Mouse (Mus musculus) layer of hippocampus, adult 2 months (tissue): ENCODE measurements around the gene Uroc1. TPM values are rescaled to one million over a fixed set of nuclear protein-coding genes. Genes with fewer than 3 reads are reported as not detected.

Experiments used
- DNase-seq, 2 experiments: peaks; one replicate each; pipeline ENCODE4 v3.0.0; 2022; ENCODE audit warnings: low spot score in 2 of 2
- H3K27ac ChIP-seq: fragments of 200-600 bp; 2 replicates; pipeline ENCODE4 v1.8.1; 2022
- H3K4me3 ChIP-seq: fragments of 200-600 bp; 2 replicates; pipeline ENCODE4 v1.8.1; 2022; ENCODE audit warnings: mild to moderate bottlenecking
- CTCF ChIP-seq: fragments of 200-600 bp; conservative IDR thresholded peaks from 2 replicates; pipeline ENCODE4 v1.8.1; 2022; ENCODE audit warnings: antibody characterized with exemption, mild to moderate bottlenecking, moderate library complexity
- long read RNA-seq, 2 experiments: library from polyadenylated mRNA; stranded (forward); transcript quantifications; one replicate each; pipeline ENCODE4 v2.0.0; 2021; ENCODE audit warnings: borderline mapping rate in 2 of 2
- total RNA-seq, 2 experiments: library from RNA; stranded (reverse); gene quantifications; 2 replicates each; pipeline ENCODE4 v1.2.3; 2021

Gene Uroc1
- not detected for total RNA-seq
- long read RNA-seq, experiment 1, result 0 reads
- long read RNA-seq, experiment 2, result 0 reads

DNA sequence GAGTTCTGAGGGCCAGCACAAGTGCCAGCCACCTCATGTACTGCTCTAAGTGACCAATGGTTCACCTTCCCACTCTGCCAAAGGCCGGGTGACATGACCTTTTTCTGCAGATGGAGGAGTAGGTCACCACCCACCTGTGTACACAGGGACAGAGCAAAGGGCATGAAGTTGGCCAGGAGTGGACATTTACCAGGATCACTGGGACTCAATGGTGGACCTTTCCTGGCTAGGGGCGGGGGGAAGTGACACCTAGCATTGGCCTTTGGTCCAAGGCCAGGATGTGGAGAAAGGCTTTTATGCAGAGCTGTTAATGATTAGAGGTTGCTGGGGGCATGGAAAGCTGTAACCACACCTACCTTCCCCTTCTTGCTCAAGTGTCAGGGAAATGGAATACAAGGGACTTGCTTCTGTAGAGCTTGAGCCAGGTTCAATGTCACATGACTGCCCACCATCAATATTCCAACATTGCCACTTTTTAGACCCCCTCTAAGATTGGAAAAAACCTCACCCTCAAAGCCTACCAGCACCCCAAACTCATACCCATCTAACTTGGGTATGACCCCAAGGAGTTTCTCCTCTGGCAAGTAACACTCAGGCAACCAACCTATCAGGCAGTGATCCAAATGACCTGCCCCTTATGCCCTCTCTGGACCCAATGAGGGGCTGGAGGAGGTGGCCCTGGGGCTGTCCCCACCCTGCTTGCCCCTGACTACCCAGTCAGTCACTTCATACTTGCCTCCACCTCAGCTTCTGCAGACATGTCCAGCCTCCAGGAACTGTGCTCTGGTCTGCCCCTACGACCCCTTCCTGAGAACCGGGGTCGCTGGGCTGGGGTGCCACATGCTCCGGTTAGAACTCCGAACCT is at the start of gene Uroc1:
Gene Uroc1, plus strand, starts transcription at position 724 of the 865 bp plus-strand sequence.
- DNase-seq, result no peak
- no peak for TF ChIP-seq CTCF
- H3K4me3 ChIP-seq, result no peak within 1 kb of the TSS
- no peak within 1 kb of the TSS for H3K27ac ChIP-seq

DNA sequence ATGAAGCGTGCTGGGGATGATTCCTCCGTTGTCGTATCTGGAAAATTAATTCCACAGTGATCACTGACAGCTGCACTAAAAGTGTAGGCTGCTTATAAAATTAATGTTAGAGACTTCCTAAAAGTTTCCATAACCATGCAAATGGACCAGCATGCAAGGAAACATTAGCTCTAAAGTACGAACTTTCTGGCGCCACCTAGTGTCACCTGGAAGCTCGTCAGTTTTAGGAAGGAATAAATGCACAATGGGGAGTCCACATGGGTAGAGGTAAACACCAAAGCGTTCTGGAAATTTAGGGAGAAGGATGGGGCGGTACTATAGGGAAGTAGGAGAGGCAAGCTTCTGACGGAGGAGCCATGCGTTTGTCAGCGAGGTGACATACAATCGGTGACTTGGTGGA is 44.8 kb upstream of the Uroc1 start:
- DNase-seq, result peak in 1 of 2 experiments; percentile 20
- TF ChIP-seq CTCF, result peak; percentile 71
- Histone ChIP-seq H3K27ac (no peak overlapping the region), H3K4me3 (no peak overlapping the region)

DNA sequence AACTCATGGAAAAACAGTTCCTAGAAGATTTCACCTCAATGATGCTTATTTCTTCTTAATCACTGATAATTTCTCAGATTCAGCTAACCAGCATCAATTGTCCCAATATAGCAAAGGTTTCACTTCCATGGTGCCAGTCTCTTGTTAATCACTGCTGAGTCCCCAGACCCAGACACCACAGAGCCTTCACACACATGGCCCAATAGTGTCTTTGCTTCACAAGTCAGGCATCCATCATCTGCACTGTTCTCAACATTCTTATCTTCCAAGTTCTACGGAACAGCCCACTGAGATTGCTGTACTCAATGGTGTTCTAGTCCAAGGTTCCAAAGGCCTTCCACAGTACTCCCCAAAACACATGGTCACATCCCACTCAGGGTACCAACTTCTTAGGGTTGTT is 32.2 kb upstream of the Uroc1 start, which contains the start of gene BC048671:
Gene BC048671, plus strand, starts transcription at position 301 of the 400 bp plus-strand sequence.
- no peak for TF ChIP-seq CTCF
- H3K27ac ChIP-seq, result no peak within 1 kb of the TSS
- H3K4me3 ChIP-seq, result no peak within 1 kb of the TSS
- no peak for DNase-seq

DNA sequence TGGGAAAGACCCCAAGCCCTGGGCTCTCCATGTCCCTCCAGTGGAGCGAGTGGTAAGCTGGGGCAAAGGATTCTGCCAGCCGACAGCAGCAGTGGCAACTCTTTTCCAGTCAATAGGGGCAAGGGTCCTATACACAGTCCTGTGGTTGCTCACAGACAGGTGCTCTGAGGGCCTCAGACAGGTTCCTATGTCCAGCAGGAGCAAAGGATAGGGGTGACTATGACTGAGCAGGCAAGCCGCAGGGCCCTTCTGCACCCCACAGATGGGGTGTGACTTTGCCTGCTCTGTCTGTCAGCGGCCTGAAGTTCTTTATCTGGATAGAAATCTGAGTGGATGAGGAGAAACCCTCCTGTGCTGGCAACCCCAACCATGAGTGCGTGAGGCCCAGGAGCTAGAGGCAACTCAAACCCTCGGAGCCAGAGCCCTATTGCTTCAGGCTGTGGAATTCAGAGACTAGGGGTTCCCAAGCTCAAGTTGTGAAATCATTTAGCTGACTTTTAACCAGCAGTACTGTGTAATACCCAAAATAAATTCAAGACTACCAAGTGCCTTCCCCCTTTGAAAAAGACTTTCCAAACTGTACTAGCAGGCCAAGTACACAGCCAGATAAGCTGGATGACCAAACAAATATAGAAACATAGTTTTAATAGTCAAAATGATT is 26.6 kb upstream of the Uroc1 start:
- TF ChIP-seq CTCF, result no peak
- no peak for DNase-seq
- no peak overlapping the region for H3K4me3 ChIP-seq

DNA sequence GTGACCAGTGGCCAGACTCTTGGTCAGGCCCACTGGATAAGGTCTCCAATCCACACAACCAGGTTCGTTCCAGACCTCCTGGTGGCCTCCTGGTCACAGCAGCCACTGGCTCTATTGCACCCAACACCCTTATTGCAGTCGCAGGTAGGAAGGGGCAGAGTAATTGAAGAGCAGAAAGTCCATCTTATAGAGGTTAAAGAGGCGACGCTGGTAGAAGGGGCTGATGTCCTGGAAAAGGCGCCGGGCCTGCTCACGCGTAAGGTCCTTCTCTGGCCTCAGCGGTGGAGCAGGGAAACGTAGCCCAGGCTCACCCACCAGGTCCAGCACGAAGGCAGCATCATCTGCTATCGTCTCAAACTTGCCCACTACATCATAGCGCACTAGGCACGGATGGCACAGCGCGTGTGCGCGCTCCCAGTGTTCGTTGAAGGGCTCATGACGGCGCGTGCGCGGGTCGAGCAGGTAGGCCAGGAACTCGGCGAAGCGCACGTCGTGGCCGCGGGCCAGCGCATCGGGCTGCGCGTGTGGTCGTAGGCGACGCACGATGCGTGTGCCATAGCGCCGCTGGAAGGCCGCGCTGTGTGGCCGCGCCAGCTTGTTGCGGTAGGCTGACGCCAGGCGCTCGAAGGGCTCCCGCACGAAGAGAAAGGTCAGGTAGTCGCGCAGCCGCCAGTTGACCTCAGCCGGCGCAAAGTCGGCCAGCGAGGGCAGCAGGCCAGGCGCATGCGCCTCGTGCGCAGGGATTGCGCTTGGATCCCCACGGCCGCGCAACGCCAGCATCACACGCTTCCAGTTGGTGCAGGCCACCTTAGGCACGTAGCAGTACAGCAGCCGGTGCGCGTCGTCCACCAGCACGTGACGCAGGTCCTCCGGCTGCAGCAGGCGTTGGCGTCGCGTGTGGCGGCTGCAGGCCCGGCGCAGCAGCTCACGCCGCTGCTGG is 24.0 kb upstream of the Uroc1 start:
- H3K27ac ChIP-seq, result no peak overlapping the region
- H3K4me3 ChIP-seq, result no peak overlapping the region
- TF ChIP-seq CTCF, result no peak
- no peak for DNase-seq

More for the DNA sequence above, 26.6 kb upstream of the Uroc1 start:
- no peak overlapping the region for H3K27ac ChIP-seq

DNA sequence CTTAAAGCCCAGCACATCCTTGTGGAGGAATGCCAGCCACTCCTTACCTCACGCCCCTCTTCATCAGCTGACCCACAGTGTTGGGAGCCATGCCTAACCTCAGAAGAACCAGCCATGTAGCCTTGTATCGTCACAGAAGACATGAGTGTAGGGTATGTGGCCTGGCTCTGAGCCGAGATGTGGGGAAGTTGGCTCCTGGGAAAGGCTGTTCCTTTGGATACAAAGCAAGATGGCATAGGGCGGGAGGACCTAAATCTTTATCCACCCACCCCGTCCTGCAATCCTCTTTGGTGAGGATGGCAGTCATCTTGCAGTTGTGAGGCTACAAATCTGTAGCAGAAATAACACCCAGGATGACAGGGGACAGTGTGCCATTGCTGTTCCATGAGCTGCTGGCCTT is 17.1 kb upstream of the Uroc1 start:
- Histone ChIP-seq H3K4me3 (no peak overlapping the region), H3K27ac (no peak overlapping the region)
- no peak for TF ChIP-seq CTCF
- no peak for DNase-seq

DNA sequence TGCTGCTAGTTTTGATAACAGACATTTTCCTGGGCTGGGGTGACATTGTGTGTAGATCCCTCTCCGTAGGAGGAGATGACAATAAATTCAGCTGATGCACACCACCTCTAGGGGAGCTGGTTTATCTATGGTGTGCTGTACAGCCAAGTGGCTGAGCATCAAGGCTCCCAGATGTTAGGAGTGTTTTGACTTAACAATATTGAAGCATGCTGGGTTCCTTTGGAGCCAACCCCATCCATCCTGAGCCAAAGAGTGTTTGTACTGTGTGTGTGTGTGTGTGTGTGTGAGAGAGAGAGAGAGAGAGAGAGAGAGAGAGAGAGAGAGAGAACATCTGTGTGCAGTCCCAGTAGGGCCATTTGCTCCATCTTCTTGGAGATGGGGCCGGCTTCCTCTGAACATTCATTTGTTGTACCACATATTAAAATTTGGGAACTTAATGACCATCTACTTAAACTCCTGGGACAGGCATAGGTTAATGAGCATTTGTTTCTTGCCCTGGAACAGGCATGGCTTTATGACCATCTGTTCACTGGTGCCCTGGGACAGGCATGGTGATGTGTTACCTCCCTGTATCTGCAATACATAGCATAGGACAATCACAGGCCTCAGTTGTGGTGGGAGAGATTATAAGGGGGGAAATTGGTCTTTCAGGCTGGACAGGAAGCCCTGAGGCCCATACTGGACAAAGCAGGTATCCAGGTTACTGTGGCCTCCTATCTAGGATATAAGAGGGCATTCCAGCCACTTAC is 15.4 kb upstream of the Uroc1 start:
- no peak for DNase-seq
- no peak for TF ChIP-seq CTCF
- no peak overlapping the region for H3K4me3 ChIP-seq
- no peak overlapping the region for H3K27ac ChIP-seq

DNA sequence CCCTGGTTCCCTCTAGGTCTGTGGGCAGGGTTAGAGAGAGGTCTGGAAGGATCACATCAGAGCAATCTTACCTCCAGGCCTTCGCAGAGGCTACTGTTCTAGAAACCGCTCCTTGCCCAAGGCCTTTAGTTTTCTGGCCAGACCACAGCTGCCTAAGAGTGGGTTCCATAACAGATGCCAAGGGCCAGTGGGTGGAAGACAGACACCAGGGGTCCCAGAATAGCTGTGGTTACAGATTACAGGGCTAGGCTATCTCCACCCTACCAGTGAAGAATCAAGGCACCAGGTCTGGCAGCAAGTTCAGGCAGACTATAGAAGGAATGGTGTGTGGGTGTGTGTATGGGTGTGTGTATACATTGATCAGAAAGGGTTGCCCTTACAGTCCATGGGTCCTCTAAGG is 14.1 kb upstream of the Uroc1 start:
- no peak overlapping the region for H3K27ac ChIP-seq
- no peak overlapping the region for H3K4me3 ChIP-seq
- no peak for TF ChIP-seq CTCF
- DNase-seq, result no peak

DNA sequence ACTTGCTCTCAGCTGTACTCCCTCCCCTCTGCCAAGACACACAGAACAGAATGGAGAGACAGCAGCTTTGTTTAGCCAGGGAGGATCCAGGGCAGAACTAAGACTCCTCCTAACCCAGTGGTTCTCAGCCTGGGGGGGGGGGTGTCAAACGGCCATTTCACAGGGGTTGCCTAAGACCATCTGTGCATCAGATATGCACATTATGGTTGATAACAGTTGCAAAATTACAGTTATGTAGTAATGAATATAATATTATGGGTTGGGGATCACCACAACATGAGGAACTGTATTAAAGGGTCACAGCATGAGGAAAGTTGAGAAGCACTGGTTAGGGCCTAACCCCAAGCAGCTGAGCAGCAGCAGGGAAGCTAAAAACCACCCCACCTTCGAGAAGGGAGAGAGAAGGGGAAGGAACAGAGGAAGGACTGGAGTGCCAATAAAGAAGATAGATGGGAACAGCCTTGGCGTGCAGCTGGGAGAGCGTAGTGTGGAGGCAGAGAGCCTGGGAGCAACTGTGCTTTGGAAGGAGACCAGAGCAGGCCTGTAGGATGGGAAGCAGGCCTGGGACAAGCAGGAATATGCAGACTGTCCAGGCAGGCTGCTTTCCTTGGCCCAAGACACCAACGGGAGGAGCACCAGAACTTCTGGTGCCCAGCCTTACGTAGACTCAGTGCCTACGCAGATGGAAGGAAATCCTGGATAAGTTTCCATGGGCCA is 13.5 kb upstream of the Uroc1 start:
- DNase-seq, result peak in 1 of 2 experiments; percentile 20
- TF ChIP-seq CTCF, result no peak
- Histone ChIP-seq H3K4me3 (no peak overlapping the region), H3K27ac (no peak overlapping the region)

DNA sequence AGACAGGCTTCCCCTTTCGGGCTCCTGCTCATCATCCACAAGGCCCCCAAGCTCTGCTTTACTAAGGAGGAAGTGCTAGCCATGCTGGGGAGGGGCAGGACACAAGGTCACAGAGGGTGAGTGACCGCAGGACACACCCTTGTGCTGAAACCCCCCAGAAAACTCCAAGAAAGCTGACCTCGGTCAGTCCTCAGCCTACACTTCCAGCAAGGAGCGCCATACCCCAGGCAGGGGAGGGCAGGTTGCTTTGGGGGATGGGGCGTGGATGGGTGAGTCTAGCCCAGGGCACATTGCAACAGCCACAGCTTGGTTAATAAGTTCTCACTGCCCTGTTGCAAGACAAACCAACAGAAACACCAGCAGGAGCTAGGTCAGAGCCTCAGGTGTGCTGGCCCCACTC is 12.7 kb upstream of the Uroc1 start:
- DNase-seq, result no peak

DNA sequence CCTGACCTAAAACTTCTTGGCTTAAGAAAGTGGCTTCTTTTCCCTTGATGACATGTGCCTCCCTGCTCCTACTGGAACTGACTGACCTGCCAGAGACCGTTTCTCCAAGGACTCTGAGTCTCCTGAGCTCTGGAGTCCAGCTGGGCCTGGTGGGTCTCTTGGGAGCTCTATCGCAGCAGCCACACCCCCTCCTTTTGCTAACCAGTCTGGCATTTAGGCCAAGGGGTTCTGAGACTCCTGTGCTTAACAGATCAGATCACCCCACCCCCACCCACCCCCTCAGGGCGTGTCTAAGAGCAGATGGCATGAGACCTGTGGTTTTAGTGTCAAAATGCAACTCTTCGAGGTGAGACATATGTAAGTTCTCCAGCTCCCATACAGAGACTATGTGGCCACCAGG is 11.3 kb upstream of the Uroc1 start:
- Histone ChIP-seq H3K4me3 (no peak overlapping the region), H3K27ac (no peak overlapping the region)
- no peak for TF ChIP-seq CTCF
- DNase-seq, result no peak

More for the DNA sequence above, 12.7 kb upstream of the Uroc1 start:
- TF ChIP-seq CTCF, result no peak
- Histone ChIP-seq H3K4me3 (no peak overlapping the region), H3K27ac (no peak overlapping the region)
